Mouse (Mus musculus): Measurements from ENCODE around the gene Snx1.

Gene Snx1

GRCm38 (mm10) chr9:66138193-66138592 is 11.8 kb upstream of the Snx1 start:
- in situ Hi-C loops (cut with MboI; ENCODE audit: unreplicated experiment in 2 of 2): loop anchor here (5.0 to 25.0 kb wide), 3 partner anchors 574 to 847 kb away; partner anchors contain the start of gene Car12 (in 1 of the 2)

GRCm38 (mm10) chr9:66135967-66136366 is 9.6 kb upstream of the Snx1 start:
- in situ Hi-C loops (cut with MboI; ENCODE audit: unreplicated experiment in 2 of 2): loop anchor here (5.0 to 25.0 kb wide), 3 partner anchors 576 to 849 kb away; partner anchors contain the start of gene Car12 (in 1 of the 2)

GRCm38 (mm10) chr9:66131466-66131865 is 5.1 kb upstream of the Snx1 start:
- in situ Hi-C loops (cut with MboI; ENCODE audit: unreplicated experiment in 2 of 2): loop anchor here in 1 of 2 experiments (10.0 to 25.0 kb wide), 2 partner anchors 581 to 853 kb away; partner anchors contain the start of gene Car12

- in situ Hi-C loops (cut with MboI; ENCODE audit: unreplicated experiment in 2 of 2): loop anchor here in 1 of 2 experiments (25.0 kb wide), 1 partner anchor 584 kb away; the partner anchor contains the start of gene Car12
Observed at GRCm38 (mm10) chr9:66127884-66128283, 1.5 kb upstream of the Snx1 start.

GRCm38 (mm10) chr9:66127193-66127546 is 783 bp upstream of the Snx1 start:
- in situ Hi-C loops (cut with MboI; ENCODE audit: unreplicated experiment in 2 of 2): loop anchor here in 1 of 2 experiments (25.0 kb wide), 1 partner anchor 585 kb away; the partner anchor contains the start of gene Car12

- in situ Hi-C loops (cut with MboI; ENCODE audit: unreplicated experiment in 2 of 2): loop anchor here in 1 of 2 experiments (25.0 kb wide), 1 partner anchor 587 kb away; the partner anchor contains the start of gene Car12
Observed at GRCm38 (mm10) chr9:66125543-66126455, 588 bp downstream of the Snx1 start.

GRCm38 (mm10) chr9:66124681-66125542 is 1.5 kb downstream of the Snx1 start:
- in situ Hi-C loops (cut with MboI; ENCODE audit: unreplicated experiment in 2 of 2): loop anchor here in 1 of 2 experiments (25.0 kb wide), 1 partner anchor 587 kb away; the partner anchor contains the start of gene Car12

- in situ Hi-C loops (cut with MboI; ENCODE audit: unreplicated experiment in 2 of 2): no loop called here
Observed at GRCm38 (mm10) chr9:66124111-66124531, 2.3 kb downstream of the Snx1 start.

- in situ Hi-C loops (cut with MboI; ENCODE audit: unreplicated experiment in 2 of 2): no loop called here
Observed at GRCm38 (mm10) chr9:66123648-66124047, 2.7 kb downstream of the Snx1 start.

GRCm38 (mm10) chr9:66121421-66121820 is 5.0 kb downstream of the Snx1 start:
- in situ Hi-C loops (cut with MboI; ENCODE audit: unreplicated experiment in 2 of 2): no loop called here

- in situ Hi-C loops (cut with MboI; ENCODE audit: unreplicated experiment in 2 of 2): no loop called here
Observed at GRCm38 (mm10) chr9:66120945-66121344, 5.4 kb downstream of the Snx1 start.

- in situ Hi-C loops (cut with MboI; ENCODE audit: unreplicated experiment in 2 of 2): no loop called here
Observed at GRCm38 (mm10) chr9:66120106-66120505, 6.3 kb downstream of the Snx1 start.

- in situ Hi-C loops (cut with MboI; ENCODE audit: unreplicated experiment in 2 of 2): no loop called here
Observed at GRCm38 (mm10) chr9:66119498-66119897, 6.9 kb downstream of the Snx1 start.

- in situ Hi-C loops (cut with MboI; ENCODE audit: unreplicated experiment in 2 of 2): no loop called here
Observed at GRCm38 (mm10) chr9:66116890-66117289, 9.5 kb downstream of the Snx1 start.

- in situ Hi-C loops (cut with MboI; ENCODE audit: unreplicated experiment in 2 of 2): no loop called here
Observed at GRCm38 (mm10) chr9:66114341-66114740, 12.0 kb downstream of the Snx1 start.

- in situ Hi-C loops (cut with MboI; ENCODE audit: unreplicated experiment in 2 of 2): no loop called here
Observed at GRCm38 (mm10) chr9:66110611-66111379, 15.6 kb downstream of the Snx1 start.

GRCm38 (mm10) chr9:66110126-66110525 is 16.3 kb downstream of the Snx1 start:
- in situ Hi-C loops (cut with MboI; ENCODE audit: unreplicated experiment in 2 of 2): no loop called here

- in situ Hi-C loops (cut with MboI; ENCODE audit: unreplicated experiment in 2 of 2): no loop called here
Observed at GRCm38 (mm10) chr9:66109574-66109973, 16.8 kb downstream of the Snx1 start.

- in situ Hi-C loops (cut with MboI; ENCODE audit: unreplicated experiment in 2 of 2): no loop called here
Observed at GRCm38 (mm10) chr9:66105168-66105567, 21.2 kb downstream of the Snx1 start.

GRCm38 (mm10) chr9:66104601-66105000 is 21.8 kb downstream of the Snx1 start:
- in situ Hi-C loops (cut with MboI; ENCODE audit: unreplicated experiment in 2 of 2): no loop called here

Data from v-Abl transformed pro-B cells (cell line).